Mouse (Mus musculus) cerebellum, adult 8-10 months (tissue): ENCODE measurements at regions not wholly inside any gene's neighbourhood (a gene's known extent, or its start where the extent isn't known, plus 50 kb on each side); places are given as distances from the start of the nearest gene placed in this dataset.

ENCODE experiments used
- DNase-seq: peaks from one replicate; pipeline ENCODE4 v3.0.0; 2022

DNA sequence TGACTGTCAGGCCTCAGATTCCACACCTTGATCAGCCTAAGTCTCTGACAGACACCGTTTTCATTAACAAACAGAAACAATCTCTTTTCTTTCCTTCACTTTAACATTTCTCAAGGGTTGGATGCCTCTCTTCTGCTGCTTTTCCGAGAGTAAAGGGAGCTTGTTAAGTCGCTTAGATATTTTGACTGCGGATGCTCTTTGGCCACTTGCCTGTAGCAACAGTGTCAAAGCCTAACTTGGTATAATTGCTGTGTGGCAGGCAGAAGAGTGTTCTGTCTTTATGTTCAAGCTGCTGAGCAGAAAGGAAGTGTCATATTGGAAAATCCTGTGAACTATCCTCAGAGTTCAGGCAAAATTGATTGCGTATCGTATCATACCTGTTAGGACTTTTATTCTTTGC, 112.3 kb upstream of the Zeb2 start:
- DNase-seq: no peak

DNA sequence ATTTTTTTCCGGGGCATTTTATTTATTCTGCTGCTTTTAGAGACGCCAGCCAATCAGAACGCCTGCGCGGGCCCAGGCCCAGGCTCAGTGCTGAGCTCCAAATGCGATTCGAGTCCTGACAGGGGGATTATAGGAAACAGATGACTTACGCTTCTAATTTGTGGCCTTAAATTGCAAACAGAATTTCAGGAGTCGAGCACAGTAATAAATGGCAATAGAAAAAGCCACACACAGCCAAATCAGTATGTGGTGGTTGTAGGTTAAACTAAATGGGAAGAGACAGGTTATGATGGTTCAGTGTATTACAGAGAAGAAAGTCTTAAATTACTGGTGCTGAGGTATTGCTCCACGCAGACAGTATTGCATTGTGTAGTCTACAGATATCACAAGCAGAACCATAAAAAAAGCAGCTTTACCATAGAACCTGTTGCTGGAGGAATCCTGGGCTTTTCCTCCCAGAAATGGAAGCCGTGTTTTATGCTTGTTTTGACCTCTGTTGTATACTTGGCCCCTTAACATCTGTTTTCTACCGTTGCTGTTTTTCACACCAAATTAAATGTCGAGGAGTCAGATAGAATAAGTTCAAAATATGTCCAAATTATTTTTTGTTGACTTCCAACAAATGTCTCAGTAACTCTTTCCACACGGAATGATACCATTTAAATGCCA, 110.2 kb upstream of the Zeb2 start:
- DNase-seq: no peak

DNA sequence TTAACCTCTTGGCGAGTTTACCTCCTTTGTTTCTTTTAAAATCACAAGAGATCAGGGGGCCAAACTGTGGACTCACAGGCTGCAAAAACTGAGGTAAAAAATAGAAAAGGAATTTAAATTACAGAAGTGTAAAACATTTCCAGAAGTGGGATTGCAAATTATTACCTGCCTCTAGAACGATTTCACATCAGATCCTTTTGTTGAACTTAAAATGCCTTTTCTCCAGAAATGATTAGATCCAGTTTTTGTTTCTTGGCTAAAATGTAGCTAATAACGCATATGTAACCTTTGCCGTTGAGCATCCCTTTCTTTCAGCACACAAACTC, 108.8 kb upstream of the Zeb2 start:
- DNase-seq: no peak

DNA sequence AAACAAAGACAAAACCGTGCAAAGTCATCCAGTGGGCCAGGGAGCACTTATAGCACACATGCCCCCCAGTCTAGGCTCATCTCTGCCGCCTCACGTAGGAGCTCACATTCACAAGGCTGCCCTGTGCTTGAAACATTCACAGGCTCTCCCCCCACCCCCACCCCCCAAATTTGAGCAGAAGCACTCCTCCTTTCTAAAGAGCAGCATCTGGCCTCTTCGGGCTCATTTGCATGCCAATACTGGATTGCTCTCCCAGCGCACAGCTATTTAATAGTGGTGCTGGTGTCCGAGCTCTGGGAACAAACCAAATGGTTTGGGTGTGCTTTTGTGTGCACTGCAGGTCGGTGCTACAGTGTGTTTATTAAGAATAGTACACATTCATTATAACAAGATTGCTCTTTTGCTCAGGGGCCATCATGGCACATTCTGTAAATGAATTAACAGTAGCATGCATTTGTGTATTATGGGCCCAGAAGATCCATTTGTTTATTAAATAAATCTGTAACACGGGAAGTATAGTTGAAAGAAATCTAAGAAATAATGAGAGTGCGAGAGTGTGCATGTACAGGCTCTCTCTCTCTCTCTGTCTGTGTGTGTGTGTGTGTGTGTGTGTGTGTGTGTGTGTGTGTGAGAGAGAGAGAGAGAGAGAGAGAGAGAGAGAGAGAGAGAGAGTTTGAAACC, 108.3 kb upstream of the Zeb2 start:
- no peak for DNase-seq

DNA sequence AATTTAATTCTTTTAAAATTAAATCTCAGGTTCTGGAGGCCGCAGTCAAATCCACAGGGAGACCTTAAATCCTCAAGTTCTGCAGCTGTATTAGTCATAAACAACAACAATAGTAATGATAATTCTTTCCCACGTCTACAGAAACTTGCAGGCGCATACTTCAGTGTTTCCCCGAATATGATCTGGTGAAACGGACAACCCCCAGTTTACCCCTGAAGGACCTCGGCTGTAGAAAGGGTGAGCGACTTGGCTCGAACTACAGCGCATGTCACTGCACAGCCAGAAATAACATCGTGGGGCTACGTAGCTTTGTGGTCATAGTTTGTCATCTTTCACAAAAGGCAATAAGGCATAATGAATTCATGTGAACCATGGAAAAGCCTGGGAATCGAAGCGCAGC, 105.0 kb upstream of the Zeb2 start:
- DNase-seq: no peak

DNA sequence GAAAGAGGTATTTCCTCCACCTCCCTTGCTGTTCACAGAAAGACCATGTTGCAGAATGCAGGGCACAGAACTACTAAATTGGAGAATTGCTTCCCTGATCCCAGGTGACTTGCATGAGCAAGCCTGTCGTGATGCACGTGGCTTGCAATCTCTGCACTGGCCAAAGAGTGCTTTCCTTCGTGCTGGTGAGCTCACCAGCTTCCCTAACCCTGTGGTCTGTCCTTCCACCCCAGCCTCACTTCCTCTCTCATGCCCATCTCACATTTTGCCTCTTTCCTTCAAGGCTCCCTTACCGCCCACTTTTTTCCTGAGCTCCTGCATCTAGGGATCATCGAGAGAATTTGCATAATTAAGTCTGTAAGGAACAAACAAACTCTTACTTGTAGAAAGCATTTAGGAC, 102.7 kb upstream of the Zeb2 start:
- no peak for DNase-seq

DNA sequence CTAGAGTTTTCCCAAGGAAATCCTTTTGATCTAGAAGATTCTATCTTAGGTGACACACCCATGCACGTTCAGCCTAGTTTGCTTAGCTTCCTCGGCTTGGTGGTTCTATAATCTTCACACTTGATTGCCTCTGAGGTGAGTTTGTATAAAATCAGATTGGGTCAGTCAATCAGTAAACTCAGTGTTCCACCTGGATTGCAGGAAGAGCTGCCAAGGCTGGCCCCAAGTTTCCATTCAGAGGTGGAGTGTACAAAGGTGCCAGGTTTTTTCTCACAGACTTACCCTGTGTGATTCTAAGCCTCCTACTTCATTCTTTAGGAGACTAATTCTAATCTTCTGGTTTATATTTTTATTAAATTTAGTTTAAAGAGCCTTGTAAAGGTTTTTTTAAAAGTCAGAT, 95.6 kb upstream of the Zeb2 start:
- no peak for DNase-seq

DNA sequence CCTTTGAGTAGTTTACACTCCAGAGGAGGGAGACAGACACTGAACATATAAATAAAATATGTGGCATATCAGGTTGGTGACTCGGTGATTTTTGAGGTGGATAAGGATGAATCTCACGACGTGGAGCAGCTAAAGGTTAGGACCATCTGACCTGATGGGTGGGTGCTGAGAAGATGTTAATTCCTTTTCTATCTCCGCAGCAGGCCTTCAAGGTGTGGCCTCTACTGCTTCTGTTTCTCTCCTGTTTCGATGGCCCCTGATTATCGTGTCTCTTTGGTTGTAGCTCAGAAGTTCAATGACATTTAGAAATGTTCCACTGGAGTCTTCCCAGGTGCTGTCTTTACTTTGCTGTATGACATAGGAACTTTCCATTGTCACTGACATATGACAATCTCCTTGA, 91.3 kb upstream of the Zeb2 start:
- no peak for DNase-seq

DNA sequence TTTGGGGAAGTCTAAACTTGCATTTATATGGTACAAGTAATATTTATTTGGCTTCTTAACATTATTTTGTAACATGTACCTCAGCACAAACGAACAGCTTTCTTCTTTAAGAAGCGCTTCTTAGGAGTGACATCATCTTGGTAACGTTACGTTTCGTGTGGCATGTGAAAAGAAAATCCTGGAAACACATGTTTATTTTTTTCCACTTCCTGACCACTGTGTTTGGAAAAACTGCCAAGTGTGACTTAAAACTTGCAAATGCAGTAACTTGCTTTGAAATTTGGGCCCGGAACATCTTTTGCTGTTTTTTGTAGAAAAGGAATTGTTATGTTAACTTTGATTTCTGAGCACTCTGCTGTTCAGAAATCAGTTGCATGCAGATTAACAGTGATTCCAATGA, 88.6 kb upstream of the Zeb2 start:
- no peak for DNase-seq

DNA sequence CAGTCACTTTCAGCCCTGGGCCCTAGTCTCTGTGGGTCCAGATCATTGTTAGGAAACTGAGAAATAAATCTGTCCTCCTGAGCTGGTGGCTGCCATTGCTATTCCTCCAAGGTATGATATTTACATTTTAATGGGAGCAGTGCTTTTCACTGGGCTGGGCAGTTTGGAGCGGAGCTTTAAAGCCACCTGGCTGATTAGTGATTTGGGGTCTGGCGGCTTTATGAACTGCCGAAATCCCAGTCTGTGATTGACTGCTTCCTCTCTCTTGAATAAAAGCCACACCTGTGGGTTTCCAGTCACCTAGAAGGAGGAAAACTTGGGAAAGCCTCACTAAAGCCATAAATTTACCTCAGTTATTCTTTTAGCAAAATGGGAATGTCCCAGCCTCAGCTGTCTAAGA, 88.0 kb upstream of the Zeb2 start:
- DNase-seq: no peak

DNA sequence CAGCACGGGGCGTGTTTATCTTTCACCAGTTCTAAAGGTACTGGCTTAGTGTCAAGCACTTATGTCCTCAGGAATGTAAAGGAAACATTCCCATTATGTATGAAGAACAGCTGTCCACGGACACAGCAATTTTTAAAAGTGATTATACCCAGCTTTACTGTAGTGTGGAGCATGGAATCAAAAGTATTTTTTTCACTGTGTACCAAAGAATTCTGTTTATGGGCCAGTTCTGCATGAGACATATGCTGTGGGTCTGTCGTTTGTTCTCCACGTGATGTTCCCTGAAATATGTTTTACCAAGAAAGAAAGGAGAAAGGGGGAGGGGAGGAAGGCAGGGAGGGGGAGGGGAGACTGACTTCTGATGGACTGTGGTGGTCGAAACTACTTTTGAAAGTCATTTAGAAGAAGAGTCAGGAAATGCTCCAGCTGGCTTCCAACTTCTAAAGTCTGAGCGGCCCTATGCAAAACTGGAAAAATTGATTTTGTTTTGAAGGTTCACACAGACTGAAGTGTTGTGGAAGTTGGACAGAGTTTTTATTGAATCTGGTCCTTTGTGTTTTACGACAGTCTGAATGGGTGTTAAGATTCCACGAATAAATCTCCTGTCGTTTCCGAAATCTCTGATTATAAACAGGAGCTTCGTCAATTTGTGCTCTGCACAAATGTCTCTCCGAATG, 80.9 kb upstream of the Zeb2 start:
- DNase-seq: no peak

DNA sequence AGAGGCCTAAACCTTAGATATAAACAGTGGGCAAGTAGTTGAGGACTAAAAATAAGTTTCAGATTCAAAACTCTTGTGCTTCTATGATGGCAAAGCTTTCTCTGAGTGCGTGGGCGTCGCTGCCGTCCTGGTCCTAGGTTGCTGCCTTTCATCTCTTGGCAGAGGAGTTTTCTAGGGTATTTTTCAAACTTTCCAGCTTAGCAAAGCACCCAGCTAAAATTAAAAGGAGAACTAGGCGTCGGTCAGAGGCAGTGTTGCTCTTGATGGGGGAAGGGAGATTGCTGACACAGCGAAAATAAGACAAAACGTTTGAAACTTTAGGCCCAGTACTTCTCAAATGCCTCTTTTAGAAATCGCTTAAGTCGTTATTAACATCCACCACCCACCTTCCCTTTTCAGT, 80.1 kb upstream of the Zeb2 start:
- DNase-seq: no peak

DNA sequence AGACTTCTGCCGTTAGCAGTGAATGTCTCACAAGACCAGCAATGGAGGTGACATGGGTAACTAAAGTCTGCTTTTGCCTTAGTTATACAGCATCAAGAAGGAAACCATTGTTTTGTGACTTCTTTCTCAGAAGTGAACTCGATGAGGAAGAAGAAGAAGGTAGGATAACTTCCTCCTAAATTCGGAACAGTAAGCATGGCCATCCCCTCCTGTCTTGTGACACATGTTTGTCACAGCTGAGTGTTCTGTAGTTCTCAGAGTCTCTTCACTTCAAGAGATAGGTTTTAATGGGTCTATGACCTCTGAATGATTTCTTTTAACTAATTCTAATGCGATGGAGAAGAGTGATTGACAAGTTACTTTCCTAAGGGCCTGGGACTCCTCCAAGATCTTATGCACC, 79.3 kb upstream of the Zeb2 start:
- no peak for DNase-seq

DNA sequence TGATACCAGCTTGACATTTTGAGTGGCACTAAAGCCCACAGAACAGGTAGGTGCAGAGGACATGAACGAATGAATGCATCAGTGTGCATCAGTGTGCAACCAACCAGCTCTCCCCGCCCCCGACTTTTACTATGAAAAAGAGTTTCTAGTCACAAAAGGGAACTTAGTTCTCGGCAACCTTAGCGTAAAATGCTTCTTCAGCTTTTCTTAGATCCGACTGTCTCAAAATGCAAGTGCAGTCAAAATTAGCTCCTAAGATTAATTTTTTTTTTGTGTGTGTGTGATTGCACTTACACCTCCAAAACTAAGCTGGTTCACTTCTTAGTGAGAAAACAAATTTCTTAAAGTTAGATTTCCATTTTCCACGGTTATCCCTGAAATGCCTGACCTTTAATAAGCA, 77.1 kb upstream of the Zeb2 start:
- DNase-seq: no peak

DNA sequence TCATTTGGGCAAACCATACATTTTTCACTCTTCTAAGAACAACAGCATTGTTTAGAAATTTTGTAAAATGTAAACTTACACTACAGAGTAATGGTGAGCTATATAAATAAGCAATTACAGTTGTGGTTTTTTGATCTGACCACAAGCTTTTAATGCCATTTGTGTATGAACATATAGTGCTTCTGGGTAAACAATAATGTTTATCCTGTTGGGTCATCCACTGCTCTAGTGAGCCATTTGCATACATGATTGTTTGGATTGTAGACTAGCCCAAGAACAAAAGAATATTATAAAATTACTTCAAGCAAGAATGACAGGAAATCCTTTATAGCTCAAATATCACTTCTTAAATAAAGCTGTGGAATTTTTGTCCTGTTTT, 68.4 kb upstream of the Zeb2 start:
- DNase-seq: no peak

DNA sequence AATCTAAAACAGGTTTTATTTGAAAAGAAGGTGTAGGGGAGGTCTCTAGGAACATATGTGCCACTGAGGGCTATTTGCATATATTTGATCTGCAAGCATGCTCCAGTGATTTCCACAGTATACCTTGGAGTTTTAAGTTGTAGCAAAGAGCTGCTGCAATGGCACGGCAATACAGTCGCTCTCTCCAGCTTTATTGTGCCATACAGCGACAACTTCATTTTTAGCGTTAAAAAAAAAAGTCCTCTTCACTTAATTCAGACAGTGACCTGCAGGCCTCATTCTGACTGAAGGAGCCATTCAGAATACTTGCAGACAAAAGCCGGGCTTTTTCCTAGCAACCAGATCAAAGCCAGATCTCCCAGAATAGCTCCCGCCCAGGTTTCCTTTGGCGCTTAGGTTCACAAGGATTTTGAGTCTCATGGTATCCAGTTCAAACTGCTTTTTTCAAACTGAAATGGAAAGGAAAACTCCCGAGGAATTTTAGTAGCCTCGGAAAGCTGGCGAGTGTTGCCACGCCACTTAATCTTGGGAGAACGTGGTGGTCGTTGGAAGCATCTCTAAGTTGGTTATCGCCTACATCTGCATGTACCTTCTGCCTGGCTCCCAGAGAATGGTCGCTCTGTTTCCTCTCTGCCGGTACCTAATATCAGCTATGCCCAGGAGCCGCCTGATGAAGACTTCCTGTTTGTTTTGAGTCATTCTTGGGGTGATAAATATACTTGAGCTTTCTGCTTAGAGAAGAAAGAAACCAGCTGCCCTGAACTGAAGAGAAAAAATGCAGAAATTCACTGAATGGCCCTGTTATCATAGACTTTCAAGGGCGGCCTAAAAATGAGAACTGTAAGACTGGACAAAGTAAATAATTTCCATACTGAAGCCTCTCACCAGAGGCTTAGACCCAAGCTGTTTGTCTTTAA, 67.8 kb upstream of the Zeb2 start:
- DNase-seq: no peak

DNA sequence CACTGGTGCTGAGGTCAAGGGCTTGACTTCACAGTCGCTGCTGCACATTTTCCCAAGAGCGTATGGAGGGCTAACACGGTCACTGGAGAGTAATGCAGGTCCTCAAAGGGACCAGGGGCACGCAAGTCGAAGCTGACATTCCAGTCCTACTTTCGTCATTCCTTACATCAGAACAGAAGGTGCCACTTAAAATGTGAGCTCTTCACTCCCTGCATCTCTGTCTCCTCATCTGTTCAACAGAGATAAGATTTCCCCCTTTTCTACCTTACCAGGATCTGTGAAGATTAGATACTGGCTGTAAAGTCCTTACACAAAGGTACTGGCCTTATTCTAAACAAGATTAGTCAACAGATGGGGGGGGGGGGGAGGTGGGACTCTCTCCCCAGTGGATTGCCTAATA, 67.0 kb upstream of the Zeb2 start:
- no peak for DNase-seq

DNA sequence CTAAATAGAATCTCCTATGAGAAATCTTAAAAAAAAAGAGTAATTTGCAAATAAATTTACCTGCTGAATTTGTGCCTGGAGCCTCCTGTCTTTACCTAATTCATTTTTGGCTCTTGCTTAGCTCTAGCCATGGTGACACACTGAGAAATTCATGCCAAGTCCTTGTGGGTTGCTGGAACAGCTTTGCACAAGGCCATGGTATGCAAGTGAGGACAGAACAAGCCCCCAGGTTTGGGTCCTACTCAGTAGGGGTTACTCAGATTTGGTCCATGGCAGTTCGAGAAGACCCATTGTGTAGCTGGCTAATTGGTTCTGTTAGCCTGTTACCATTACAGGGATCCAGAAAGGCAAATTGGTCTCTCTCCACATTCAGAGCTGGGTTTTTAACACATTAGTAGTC, 65.7 kb upstream of the Zeb2 start:
- no peak for DNase-seq

DNA sequence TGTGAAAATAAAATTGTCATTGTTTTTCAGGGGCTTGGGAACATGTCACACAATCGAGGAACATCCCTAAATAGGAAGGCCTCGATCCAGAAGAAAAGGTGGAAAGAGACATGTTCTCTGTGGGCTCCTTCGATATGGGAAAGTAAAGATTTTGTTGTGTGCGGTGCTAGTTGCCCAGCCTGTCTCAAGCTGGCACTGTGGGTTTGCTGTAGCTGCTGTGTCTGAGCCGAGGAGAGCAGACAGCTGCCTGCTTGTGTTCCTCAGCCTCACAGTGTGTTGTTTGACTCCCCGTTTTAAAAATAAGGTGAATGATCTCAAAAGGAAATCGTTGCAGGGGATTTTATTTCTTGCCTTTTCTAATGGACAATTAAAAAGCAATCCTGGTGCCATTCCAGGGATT, 64.4 kb upstream of the Zeb2 start:
- DNase-seq: no peak

DNA sequence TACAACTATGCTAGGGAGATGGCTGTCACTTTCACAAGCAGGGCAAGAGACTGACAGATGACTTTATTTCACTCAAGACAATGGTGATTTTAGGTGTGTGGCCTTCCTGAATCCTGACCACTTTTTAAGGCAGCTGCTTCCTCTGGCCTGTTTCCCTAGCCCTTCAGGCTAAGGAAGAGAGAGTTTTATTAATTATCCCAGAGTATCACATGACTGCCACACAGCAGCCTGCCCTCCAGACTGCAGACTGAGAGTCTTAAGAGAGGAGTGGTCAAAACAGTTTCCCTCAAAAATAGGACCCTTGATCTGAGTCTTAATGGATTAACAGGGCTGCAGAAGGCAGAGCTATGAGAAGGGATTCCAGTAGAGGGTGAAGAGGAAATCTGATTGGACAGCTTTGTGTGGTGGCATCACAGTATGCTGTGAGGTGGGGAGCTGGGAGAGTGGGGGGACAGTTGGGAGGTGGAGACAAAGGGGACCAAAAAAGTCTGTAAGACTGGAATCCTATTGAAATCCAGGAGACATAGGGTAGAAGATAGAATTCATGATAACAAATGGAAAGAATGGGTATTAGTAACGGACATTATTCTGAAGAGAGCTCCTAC, 61.8 kb upstream of the Zeb2 start:
- DNase-seq: no peak

DNA sequence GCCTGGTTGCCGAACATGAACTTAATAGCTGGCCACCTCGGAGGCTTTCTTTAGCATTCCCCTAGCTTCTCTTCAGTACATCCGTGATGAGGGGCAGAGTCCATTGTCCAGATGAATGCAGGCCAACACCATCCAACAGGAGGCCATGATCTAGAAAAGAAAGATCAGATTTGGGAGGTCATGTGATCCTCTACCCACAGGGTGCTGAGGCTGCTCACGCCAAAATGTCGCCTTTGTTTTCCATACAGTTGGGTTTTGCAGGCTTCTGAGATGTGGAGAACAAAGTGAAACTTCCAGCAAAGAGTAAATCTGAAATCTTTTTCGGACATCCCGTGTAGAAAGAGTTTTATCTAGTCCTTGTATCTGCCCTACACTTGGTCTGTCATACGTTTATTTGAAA, 55.2 kb upstream of the Zeb2 start:
- DNase-seq: no peak

DNA sequence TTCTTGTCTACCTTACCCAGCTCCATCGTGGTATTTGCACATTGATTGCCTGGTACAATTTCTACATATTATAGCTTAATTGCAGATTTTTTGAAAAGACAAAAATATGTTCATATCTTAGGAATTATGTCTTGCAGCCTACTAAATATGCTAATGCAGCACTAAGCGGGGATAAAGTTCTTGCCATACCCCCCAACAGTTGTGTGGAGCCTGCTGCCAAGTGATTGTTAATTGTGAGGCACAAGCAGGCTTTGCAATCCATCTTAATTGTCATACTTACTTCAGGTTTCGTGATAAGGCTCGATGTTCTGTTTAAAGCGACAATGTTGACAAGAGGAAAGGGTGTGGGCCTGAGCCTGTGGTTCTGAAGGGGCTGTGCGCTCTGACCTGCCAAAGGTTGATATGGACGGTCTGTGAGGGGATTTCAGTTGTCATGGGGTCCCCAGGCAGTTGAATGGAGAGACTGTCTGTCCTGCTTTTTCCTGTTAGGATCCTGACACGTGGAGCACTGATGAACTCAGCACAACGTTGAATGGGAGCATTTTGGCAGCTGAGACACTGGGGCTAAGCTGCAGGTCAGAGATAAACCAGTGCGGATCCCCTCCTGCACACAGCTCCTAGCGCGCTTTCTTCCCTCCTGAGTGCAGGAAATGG, 54.5 kb upstream of the Zeb2 start:
- DNase-seq: no peak

DNA sequence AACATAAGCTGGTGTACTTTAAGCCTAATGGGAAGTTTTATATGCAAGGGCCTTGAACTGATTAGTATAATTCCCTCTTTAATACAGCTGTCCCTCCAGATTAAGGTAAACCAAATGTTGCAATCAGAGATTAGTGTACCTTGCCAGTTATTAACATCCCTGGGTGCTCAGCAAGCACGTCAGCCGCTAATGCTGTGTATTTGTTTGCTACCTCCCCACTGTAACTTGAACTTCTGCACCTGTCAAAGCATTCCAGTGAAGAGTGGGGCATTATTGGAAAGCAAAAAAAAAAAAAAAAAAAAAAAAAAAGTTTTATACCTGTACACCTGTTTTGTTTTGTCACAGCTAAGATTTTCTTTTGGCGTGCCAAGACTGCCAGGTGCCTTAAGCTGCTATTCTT, 53.1 kb upstream of the Zeb2 start:
- no peak for DNase-seq
